Mouse (Mus musculus) cerebellum, adult 9-11 months (tissue): ENCODE measurements around the gene Gm6890.
"Not testable (repeated sequence)": the region's sequence is repeated elsewhere in the genome, so short reads cannot be mapped to it uniquely, and the experiment has no call there.

Experiments used
- DNase-seq: peaks from one replicate; pipeline ENCODE4 v3.0.0; 2022

Gm6890 gene

GRCm38 (mm10) chrX:74740627-74741026, at the start of gene Gm6890:
Gene Gm6890 (plus strand): TSS chrX:74740927.
- DNase-seq, result not testable (repeated sequence)

DNA sequence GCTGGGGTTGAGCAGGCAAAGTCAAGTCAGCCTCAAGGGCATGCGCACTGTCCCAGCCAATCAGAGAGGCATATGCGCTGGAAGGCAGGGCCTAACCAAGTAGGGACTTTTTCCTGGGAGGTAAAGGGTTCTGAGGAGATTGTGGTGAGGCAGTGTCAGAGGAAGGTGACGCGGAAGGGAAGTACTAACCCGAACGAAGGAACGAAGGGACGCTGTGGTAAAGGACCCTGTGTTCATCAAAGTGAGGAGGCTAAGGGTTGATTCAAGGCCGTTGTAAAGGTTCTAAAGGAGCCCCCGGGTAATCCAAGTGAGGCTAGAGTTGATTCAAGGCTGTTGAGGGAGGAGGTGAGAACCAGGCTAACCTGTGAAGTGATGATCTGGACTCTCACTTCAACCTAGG, 14.5 kb upstream of the Gm6890 start:
- DNase-seq, result not testable (repeated sequence)

DNA sequence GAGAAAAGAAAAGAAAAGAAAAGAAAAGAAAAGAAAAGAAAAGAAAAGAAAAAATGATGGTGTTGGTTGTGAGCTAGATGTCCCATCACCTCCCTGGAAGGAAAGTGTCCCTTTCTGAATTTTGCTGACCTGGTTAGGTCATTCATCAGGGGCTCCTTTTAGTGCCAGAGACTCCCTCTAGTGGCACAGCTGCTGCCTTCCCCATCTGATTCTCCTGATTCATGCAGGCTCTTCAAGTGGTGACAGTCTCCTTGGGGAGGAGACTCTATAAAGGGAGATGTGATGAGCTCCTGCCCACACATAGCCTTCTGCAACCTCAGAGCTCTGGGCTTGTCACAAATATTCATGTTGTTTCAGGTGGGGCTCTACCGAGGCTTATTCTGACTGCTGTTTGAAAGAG, 30.0 kb downstream of the Gm6890 start:
- not testable (repeated sequence) for DNase-seq
